Mouse (Mus musculus) gastrocnemius, adult 2 months (tissue): ENCODE results near the gene Zyg11b. TPM values are rescaled to one million over a fixed set of nuclear protein-coding genes. Genes with fewer than 3 reads are reported as not detected.

Experiments used
- DNase-seq: peaks from one replicate; pipeline ENCODE4 v3.0.0; 2022
- H3K27ac ChIP-seq: fragments of 200-600 bp; 2 replicates; pipeline ENCODE4 v1.8.1; 2022; ENCODE audit warnings: mild to moderate bottlenecking
- H3K4me3 ChIP-seq: fragments of 200-600 bp; 2 replicates; pipeline ENCODE4 v1.8.1; 2022; ENCODE audit warnings: mild to moderate bottlenecking, moderate library complexity
- CTCF ChIP-seq: fragments of 200-600 bp; IDR thresholded peaks from 2 replicates; pipeline ENCODE4 v1.8.1; 2022; ENCODE audit warnings: antibody characterized with exemption, mild to moderate bottlenecking, moderate library complexity
- intact Hi-C: fragments of 180-260 bp; cut with DNase I; formaldehyde crosslinking; loops from one replicate; pipeline ENCODE4 v1.15.1; 2025
- total RNA-seq, 2 experiments: library from RNA; stranded (reverse); gene quantifications; 2 replicates each; pipeline ENCODE4 v1.2.3; 2021

Gene Zyg11b
- total RNA-seq, 2 experiments from 2014 or later: 50.8 to 56.0 TPM

DNA sequence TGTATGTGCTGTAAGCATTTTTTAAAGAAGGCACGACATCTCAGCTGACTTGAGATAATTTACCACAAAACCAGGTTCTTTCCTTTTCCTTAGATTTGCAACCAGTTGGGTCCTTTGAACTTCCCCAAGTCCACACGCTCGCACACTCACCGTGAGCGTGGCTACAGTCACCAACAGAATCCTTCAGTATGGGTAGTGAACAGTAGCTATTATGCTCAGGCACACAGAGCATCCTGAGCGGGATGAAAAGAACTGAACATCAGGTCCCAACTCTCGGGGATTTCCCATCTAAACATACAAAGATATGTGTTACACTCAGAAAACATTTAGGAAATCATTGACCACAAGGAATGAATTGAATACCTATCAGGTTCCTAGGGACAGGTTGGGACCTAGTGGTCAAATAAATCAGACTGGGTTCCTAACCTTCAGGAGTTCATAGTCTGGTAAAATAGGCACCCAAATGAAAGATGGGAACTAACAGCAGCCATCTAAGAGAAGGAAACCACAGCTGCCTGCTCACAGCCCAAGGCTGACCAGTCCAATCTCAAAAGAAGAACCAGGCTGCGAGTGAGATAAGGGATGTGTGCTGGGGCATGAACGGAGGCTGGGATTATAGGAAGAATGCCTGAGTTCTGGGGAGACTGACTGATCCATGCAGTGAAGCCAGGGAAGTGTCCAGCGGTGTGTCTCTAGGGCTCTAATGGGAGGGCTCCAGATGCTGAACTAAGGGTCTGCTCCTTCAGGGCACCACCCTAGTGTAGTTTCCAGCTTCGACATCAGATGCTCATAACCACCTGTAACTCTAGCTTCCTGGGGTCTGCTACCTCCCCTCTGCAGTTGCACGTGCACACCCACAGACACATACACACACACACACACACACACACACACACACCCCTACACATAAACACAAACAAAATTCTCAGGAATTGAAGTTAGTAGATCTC lies 17.0 kb upstream of the Zyg11b start:
- no peak for TF ChIP-seq CTCF
- intact Hi-C loops: no loop called here
- no peak overlapping the region for H3K27ac ChIP-seq
- no peak for DNase-seq
- H3K4me3 ChIP-seq: no peak overlapping the region

DNA sequence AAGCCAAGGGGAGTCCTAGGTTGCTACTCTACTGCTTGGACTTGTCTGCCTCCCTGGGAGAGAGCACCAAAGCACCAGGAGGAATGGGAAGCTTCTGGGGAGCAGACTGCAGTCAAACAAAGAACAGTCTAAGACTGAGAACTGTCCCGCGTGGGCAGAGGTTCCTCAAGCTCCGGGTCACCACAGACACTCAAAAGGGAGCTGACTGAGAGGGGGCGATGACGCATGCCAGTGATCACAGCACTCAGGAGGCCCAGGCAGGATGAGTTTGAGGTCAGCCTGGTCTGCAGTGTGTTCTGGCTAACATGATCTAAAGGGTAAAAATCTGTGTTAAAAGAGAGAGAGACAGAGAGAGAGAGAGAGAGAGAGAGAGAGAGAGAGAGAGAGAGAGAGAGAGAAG lies 13.1 kb upstream of the Zyg11b start:
- DNase-seq: no peak
- Histone ChIP-seq H3K27ac (no peak overlapping the region), H3K4me3 (no peak overlapping the region)
- no peak for TF ChIP-seq CTCF
- intact Hi-C loops: no loop called here

DNA sequence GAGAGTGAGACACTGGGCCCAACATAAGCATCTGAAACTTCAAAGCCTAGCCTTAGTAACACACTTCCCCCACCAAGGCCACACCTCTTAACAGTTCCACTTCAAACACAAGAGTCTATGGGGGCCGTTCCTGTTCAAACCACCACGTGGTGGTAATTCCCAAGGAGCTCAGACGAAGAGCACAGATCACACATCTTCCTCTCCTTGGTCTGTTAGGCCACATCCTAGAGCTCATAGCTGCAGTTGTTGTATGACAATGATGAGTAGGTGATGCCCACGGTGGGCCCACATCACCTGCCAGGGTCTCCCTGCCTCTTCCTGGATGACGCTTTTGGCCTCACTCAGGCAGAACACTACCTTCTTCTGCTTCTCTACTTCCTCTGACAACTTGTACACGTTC lies 9.8 kb upstream of the Zyg11b start:
- DNase-seq: no peak
- TF ChIP-seq CTCF: no peak
- Histone ChIP-seq H3K4me3 (no peak overlapping the region), H3K27ac (no peak overlapping the region)
- intact Hi-C loops: no loop called here

DNA sequence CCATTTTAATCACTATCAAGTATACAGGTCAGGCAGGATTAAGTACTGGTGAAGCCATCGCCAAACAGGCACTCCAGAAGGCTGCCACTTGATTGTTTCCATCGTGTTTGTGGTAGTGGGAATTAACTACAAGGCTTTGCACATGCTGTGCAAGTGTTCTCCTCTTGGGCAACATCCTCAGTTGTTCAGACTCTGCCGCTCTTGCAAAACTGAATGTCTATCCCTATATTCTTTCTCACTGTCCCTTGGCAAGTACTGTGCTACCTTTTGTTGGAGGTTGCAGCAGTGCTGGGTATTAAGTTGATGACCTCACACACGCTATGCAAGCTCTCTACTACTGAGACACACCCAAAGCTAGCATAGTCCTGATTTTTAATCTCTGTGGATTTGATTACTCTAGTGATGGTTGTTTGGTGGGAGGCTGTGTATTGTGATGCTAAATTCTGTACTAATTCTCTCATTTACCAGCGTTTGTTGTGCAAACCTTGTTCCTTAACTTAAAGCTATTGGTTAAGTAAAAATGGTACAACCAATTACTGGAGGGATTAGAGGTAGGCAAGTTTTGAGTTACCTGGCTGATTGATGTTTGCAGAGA lies 1.5 kb upstream of the Zyg11b start:
- intact Hi-C loops: loop anchor here (10.0 kb wide), 1 partner anchor 378 kb away; the partner anchor contains the start of gene Cpt2
- H3K4me3 ChIP-seq: no peak overlapping the region
- no peak for TF ChIP-seq CTCF
- no peak for DNase-seq
- peak overlapping the region; percentile 97; the same call in 1 of the 2 replicates for H3K27ac ChIP-seq

DNA sequence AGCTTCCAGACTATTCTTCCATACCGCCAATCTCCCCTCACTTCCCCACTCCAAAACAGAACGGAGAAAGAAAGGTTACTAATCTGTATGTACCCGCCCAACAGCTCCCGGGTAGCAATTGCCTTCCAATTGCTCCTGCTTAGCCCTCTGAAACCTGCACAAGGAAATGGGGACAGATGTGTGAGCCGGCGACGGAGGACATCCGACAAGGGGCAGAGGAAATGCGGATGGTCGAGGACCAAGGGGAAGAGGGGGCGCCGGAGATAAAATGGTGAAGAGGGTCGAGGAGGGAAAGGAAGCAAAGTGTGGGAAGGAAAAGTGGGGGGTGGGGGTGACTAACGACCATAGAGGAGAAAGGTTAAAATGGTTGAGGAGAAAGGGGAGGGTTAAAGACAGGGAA lies 630 bp downstream of the Zyg11b start:
- intact Hi-C loops: loop anchor here (10.0 kb wide), 1 partner anchor 375 kb away; the partner anchor contains the start of gene Cpt2
- Histone ChIP-seq H3K27ac (peak overlapping the region; percentile 97), H3K4me3 (peak overlapping the region; percentile 98)
- no peak for TF ChIP-seq CTCF
- DNase-seq: no peak

DNA sequence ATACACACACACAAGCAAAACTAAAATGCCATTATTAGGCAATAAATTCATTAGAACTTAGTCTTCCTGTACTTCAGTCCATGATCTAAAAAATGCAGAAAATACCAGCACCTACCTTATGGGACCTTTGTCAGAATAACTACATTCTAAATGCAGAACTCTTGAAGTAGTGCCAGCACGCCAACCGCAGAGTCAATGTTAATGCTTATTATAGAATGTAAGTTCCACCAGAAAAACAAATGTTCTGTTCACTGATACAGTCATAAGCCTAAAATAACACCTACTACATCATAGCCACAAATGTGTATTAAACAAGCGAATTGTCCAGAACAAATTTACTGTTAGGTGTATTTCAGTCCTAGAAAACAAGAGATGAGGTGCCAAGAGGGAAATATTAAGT lies 23.9 kb downstream of the Zyg11b start:
- no peak overlapping the region for H3K4me3 ChIP-seq
- peak overlapping the region; percentile 87 for H3K27ac ChIP-seq
- DNase-seq: no peak
- TF ChIP-seq CTCF: no peak
- intact Hi-C loops: no loop called here

DNA sequence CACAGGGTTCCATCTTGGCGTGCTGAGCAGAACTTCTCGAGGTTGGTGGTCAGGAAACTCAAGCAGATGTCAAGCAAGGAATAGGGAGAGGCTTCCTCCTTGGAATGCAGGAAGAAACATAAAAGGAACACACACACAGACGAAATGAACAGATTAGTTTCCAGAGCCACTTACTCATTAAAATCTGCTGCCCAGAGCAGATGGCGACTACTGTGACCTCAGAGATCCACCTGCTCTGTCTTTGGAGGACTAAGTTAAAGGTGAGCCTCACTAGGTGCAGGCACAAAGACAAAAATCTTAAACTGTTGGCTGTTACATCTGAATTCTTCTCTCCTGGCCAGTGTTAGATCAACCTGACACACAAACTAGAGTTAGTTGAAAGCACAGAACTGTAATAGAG lies 28.6 kb downstream of the Zyg11b start:
- TF ChIP-seq CTCF: no peak
- no peak overlapping the region for H3K4me3 ChIP-seq
- intact Hi-C loops: no loop called here
- H3K27ac ChIP-seq: no peak overlapping the region; the same call in 1 of the 2 replicates
- no peak for DNase-seq

DNA sequence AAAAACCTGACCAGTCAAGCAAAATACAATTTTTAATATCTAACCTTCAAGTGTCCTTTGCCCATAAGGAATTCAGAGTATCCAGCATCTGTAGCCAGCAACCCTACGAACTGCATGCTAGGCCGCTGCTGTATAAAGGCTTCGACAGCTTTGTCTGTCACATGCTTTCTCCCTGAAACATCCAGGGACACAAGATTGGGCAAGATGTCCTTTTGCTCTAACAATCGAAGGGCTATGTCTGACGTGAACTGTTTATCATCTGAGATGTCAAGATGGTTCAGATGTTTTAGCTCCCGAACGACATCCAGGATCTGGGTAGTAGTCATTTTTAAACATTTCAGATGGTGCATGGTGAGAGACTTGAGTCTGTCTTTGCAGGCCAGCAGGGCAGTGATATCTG lies 35.1 kb downstream of the Zyg11b start:
- no peak for TF ChIP-seq CTCF
- intact Hi-C loops: no loop called here
- DNase-seq: no peak

DNA sequence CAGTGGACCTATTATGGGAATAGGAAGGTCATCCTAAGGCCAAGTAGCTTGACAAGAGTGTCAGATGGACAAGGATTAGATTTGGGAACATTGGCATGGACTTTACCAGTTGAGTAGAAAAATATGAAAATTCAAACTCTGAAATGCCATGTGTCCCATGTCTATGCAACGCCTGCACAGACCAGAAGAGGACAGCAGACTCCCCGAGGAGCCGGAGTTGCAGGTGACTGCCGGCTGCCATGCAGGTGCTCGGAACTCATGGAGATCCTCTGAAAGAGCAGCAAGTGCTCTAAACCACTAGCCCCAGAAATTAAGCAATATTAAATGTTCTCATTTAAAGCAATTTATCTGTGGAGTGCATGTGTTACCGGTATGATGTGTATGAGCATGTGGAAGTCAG lies 47.6 kb downstream of the Zyg11b start:
- peak; percentile 54 for TF ChIP-seq CTCF
- no peak for DNase-seq
- H3K4me3 ChIP-seq: no peak overlapping the region
- intact Hi-C loops: loop anchor here (5.0 kb wide), 1 partner anchor 74 kb away; the partner anchor contains the start of gene Coa7
- no peak overlapping the region for H3K27ac ChIP-seq

More for the DNA sequence above, 35.1 kb downstream of the Zyg11b start:
- no peak overlapping the region for H3K4me3 ChIP-seq
- H3K27ac ChIP-seq: no peak overlapping the region

DNA sequence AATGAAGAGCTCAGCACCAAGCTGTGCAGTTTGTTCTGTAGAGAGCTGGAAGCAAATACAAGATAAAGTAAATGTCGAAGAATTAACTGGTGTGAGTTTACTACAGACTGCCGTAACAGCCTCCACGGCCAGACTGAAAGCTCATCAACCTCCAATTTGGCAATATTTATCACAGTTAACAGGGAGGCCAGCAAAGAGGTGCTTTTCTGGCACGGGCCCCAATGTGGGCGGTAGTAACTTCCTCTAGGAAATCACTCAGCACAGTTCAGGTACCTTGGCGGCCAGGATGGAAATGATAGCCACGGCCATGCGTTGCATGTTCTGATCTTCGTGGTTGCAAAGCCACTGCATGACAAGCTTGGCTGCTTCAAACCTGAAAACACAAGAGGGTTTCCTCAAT lies 50.4 kb downstream of the Zyg11b start:
- Histone ChIP-seq H3K27ac (no peak overlapping the region), H3K4me3 (no peak overlapping the region)
- intact Hi-C loops: loop anchor here (5.0 kb wide), 1 partner anchor 77 kb away; the partner anchor contains the start of gene Coa7
- DNase-seq: peak; percentile 45
- no peak for TF ChIP-seq CTCF

DNA sequence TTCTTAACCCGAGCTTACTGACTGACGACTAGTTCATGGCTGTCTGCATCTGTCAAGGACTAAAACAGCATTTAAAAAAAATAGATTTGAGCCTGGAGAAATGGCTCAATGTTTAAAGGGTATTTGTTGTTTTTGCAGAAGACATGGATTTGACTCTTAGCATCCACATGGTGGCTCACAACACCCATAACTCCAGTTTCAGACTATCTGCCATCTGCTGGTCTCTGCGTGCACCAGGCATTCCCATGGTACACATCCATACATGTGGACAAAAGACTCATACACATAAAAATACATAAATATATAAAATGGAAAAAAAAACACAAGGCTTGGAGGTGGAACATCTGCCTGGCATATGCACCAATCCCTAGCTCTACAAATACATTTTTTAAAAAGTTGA lies 51.6 kb downstream of the Zyg11b start:
- DNase-seq: no peak
- intact Hi-C loops: no loop called here
- Histone ChIP-seq H3K4me3 (no peak overlapping the region), H3K27ac (no peak overlapping the region)
- 0 out of 2 replicates have a peak, but pooled peaks have one; percentile 18 for TF ChIP-seq CTCF

DNA sequence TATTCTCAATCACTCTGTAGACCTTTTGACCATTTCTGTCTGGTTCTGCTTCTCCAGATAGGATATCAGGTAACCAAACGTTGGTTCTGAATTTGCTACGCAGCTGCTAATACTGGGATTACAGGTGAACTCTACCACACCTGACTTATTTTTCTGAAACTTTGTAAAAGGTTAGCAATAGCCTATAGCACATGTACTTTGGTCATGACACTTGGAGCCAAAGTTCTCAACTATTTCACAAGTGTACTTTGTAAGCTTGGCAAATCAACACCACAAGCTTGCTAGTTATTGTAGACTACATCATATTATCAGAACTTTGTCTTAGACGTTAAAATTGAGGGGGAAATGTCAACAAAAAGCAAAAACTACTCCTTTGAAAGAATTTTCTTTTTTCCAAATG lies 67.2 kb downstream of the Zyg11b start:
- DNase-seq: no peak
- no peak overlapping the region for H3K4me3 ChIP-seq
- no peak overlapping the region for H3K27ac ChIP-seq
- TF ChIP-seq CTCF: no peak
- intact Hi-C loops: no loop called here

DNA sequence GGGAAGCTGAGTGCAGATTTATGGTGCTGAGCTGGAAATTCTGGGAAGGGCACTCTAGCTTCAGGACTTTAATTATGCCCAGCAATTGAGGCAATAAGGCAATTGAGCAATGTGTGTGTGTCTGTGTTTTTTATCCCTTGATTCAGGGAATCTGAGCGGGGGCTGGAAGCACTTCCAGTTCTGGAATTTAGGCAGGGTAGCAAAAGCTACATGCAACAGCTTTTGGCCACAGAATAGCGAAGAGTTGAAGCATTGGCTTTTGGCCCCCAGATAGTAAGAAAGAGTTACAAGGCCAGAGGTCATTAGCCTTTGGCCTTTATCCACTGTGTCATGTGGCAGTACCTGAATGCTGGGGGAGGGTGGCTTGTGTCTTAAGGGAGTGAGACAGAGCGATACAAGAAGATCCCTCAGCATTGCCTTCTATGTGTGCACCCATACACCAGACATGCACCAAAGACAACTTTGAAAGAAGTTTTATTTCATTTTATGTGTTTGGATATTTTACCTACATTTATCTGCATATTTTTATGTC lies 75.5 kb downstream of the Zyg11b start:
- intact Hi-C loops: no loop called here
- TF ChIP-seq CTCF: no peak
- Histone ChIP-seq H3K4me3 (no peak overlapping the region), H3K27ac (no peak overlapping the region)
- DNase-seq: no peak
